Mouse (Mus musculus) C2C12 (cell line): ENCODE measurements around the gene Pacs2.

Source experiments
- CEBPB ChIP-seq: IDR thresholded peaks from one replicate; pipeline ENCODE4 v1.6.1; 2011; ENCODE audit warnings: low read depth, mild to moderate bottlenecking, control low read depth, moderate library complexity
- CTCF ChIP-seq: IDR thresholded peaks from one replicate; pipeline ENCODE4 v1.5.1; 2011; ENCODE audit not compliant: control insufficient read depth, insufficient read depth, insufficient read length
- MAX ChIP-seq: IDR thresholded peaks from one replicate; pipeline ENCODE4 v1.6.1; 2011; ENCODE audit warnings: mild to moderate bottlenecking, control low read depth
- MYOG ChIP-seq: IDR thresholded peaks from one replicate; pipeline ENCODE4 v1.6.1; 2011; ENCODE audit not compliant: control insufficient read depth, insufficient read length; ENCODE audit errors: extremely low read depth
- USF1 ChIP-seq: IDR thresholded peaks from one replicate; pipeline ENCODE4 v1.6.1; 2011; ENCODE audit warnings: low read depth, mild to moderate bottlenecking, control low read depth, moderate library complexity

- TF ChIP-seq CTCF, result no peak
- no peak for TF ChIP-seq CEBPB
- no peak for TF ChIP-seq MAX
- TF ChIP-seq USF1, result no peak
- no peak for TF ChIP-seq MYOG
Measured at GRCm38 (mm10) chr12:113075486-113075885, 61.2 kb downstream of the Pacs2 start.
